Mouse (Mus musculus): Measurements from ENCODE around the gene Tifa. TPM values are rescaled to one million over a fixed set of nuclear protein-coding genes. Genes with fewer than 3 reads are reported as not detected.

The Tifa gene
- total and polyA plus RNA-seq, 3 experiments, result 1.4 to 3.2 (median 2.8) TPM

DNA sequence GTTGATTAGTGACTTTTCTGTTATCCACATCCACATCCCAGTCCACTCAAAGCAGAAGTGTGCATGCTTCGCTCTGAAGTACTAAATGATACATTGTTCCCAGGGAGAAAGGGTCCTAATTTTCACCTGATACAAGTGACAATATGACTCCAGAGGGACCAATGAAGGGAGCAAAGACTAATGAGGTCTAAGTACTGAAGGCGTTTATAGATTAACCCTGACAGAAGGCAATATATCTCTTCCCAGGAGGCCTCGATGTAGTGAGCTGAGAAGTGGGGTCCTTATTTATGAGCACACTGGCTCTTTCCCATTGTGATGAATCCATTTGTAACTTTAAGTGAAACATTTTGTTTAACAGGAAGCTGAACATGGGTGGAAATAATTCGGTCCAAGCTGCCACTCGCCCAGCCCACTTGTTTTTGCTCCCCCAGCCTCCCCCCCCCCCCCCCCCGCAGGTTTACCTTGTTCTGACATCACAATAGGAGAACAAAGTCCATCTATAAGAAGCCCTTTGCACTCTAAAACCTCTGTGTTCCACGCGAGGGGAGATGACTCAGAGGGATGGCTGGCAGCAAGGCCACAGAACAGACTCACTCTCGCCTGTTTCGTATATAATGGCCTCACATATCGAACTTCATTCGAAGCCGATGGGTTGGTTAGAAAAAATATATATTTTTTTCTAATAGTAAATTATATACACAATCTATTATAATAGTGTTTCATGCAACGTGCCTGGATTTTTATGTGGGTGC lies 45.8 kb upstream of the Tifa start:
- Histone ChIP-seq H3K36me3 (replicated peaks in 1 of 2; ENCODE audit: control insufficient read depth in 1 of 2, insufficient read depth in 1 of 2, low read length in 1 of 2) (no peaks in the 10 kb centered on the region), H3K79me2 (replicated peaks; ENCODE audit: control insufficient read depth, extremely low read depth, insufficient read depth, poor library complexity, severe bottlenecking) (no peaks in the 10 kb centered on the region), H3K27me3 (replicated peaks) (no peaks in the 10 kb centered on the region), H3K4me2 (ENCODE audit: insufficient read depth, low read depth, poor library complexity, severe bottlenecking) (no peak overlapping the region), H3K27ac (ENCODE audit: insufficient read depth, low read depth) (no peak overlapping the region), H3K4me1 (ENCODE audit: control insufficient read depth in 1 of 2, insufficient read depth in 2 of 2) (no peaks in the 10 kb centered on the region), H3K9me3 (replicated peaks; ENCODE audit: low read length) (peaks cover 3% of the 10 kb centered on the region), H3K9ac (ENCODE audit: insufficient read depth, low read depth) (no peak overlapping the region), H3K4me3 (replicated peaks in 1 of 3; ENCODE audit: low read depth in 2 of 3, low read length in 2 of 3, poor library complexity in 1 of 3) (no peak overlapping the region)
- TF ChIP-seq MAZ (IDR thresholded peaks at IDR 0.05; ENCODE audit: low read depth, low read length) (no peak), E2F4 (IDR thresholded peaks at IDR 0.05; ENCODE audit: insufficient replicate concordance, low read depth, low read length) (no peak)
- in situ Hi-C loops (cut with MboI; ENCODE audit: low pct_ligation_motif_present, low pct_unique_long_range_greater_than_20kb, low sequenced_read_pairs) (loop anchor here (25.0 kb wide), 2 partner anchors 106 to 281 kb away; partner anchors contain the start of gene Neurog2), dilution Hi-C loops (cut with MboI; ENCODE audit: extremely low pct_ligation_motif_present, extremely low pct_unique_long_range_greater_than_20kb, low sequenced_read_pairs) (no loop called here)
- DNase-seq (ENCODE audit: extremely low read depth), result no peak

DNA sequence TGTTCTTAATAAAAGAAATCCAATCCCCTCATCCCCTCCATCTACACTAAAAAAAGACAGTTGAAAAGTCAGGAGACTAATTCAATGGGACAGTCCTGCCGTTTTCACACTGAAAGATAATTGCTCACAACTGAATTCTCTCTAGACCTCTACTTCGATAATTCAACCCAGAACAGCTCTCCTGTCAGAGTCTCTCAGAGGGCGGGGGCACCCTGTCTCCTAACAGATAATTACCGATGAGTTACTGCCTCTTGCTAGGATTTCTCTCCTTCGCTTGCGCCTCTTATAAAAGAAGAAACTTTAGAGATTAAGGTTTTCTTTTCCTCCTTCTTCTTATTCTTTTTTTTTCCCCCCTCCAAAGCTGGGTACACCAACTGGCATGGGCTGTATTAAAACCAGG lies 44.1 kb upstream of the Tifa start:
- Histone ChIP-seq H3K9ac (ENCODE audit: insufficient read depth, low read depth) (no peak overlapping the region), H3K79me2 (replicated peaks; ENCODE audit: control insufficient read depth, extremely low read depth, insufficient read depth, poor library complexity, severe bottlenecking) (no peaks in the 10 kb centered on the region), H3K4me3 (replicated peaks in 1 of 3; ENCODE audit: low read depth in 2 of 3, low read length in 2 of 3, poor library complexity in 1 of 3) (no peak overlapping the region), H3K27ac (ENCODE audit: insufficient read depth, low read depth) (no peak overlapping the region), H3K4me1 (ENCODE audit: control insufficient read depth in 1 of 2, insufficient read depth in 2 of 2) (peaks cover 0 to 3% of the 10 kb centered on the region in 2 experiments; a peak in 1 of 4 replicates), H3K4me2 (ENCODE audit: insufficient read depth, low read depth, poor library complexity, severe bottlenecking) (no peak overlapping the region), H3K27me3 (replicated peaks) (no peaks in the 10 kb centered on the region), H3K36me3 (replicated peaks in 1 of 2; ENCODE audit: control insufficient read depth in 1 of 2, insufficient read depth in 1 of 2, low read length in 1 of 2) (no peaks in the 10 kb centered on the region), H3K9me3 (replicated peaks; ENCODE audit: low read length) (peaks cover 3% of the 10 kb centered on the region)
- dilution Hi-C loops (cut with MboI; ENCODE audit: extremely low pct_ligation_motif_present, extremely low pct_unique_long_range_greater_than_20kb, low sequenced_read_pairs) (no loop called here), in situ Hi-C loops (cut with MboI; ENCODE audit: low pct_ligation_motif_present, low pct_unique_long_range_greater_than_20kb, low sequenced_read_pairs) (loop anchor here (25.0 kb wide), 2 partner anchors 108 to 283 kb away; partner anchors contain the start of gene Neurog2)
- no peak for TF ChIP-seq SIN3A (IDR thresholded peaks at IDR 0.05; ENCODE audit: low read length)
- no peak for TF ChIP-seq ETS1 (conservative IDR thresholded peaks at IDR 0.05; ENCODE audit: low read depth, low read length)
- no peak for TF ChIP-seq RCOR1 (conservative IDR thresholded peaks at IDR 0.05; ENCODE audit: low read depth, low read length)
- no peak for TF ChIP-seq TBP (conservative IDR thresholded peaks at IDR 0.05; ENCODE audit: low read depth, low read length)
- no peak for TF ChIP-seq JUND (conservative IDR thresholded peaks at IDR 0.05; ENCODE audit: low read depth, low read length)
- TF ChIP-seq MEF2A (IDR thresholded peaks at IDR 0.05; ENCODE audit: borderline replicate concordance, low read depth, low read length), result no peak
- no peak for DNase-seq (ENCODE audit: extremely low read depth)

DNA sequence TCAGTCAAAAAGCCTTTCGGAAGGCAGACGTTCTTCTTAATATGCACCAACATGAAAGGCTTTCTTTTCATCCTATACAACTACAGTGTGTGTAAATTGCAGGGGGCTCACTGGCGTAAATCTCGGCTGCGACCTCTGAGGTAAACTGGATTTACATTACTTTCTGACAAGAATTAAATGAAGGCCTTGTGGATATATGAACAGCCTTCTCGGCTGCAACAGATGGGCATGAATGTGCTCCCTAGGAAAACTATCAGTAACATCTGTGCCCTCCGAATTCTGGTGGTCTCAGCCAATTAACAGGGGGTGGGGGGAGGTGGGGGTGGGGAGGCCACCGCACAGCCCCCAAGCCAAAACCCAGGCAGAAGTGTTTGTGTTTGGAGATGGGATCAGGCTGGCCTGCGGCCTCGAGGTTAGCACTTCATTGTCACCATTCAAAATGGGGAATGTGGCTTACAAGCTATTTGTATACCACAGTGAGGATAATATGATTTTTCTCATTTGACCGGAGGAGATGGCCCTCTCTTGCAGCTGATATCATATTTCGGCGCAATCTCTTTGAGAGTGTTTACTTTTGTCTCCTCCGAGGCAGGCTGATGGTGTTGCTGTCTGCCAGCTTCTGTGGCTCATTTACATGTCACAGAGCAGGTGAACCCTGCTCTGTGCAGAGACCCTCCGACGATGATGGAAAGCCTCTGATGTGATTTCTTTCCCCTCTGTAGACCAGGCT lies 43.5 kb upstream of the Tifa start:
- Histone ChIP-seq H3K9me3 (replicated peaks; ENCODE audit: low read length) (peaks cover 3% of the 10 kb centered on the region), H3K4me2 (ENCODE audit: insufficient read depth, low read depth, poor library complexity, severe bottlenecking) (no peak overlapping the region), H3K9ac (ENCODE audit: insufficient read depth, low read depth) (no peak overlapping the region), H3K27me3 (replicated peaks) (no peaks in the 10 kb centered on the region), H3K27ac (ENCODE audit: insufficient read depth, low read depth) (no peak overlapping the region), H3K79me2 (replicated peaks; ENCODE audit: control insufficient read depth, extremely low read depth, insufficient read depth, poor library complexity, severe bottlenecking) (no peaks in the 10 kb centered on the region), H3K4me3 (replicated peaks in 1 of 3; ENCODE audit: low read depth in 2 of 3, low read length in 2 of 3, poor library complexity in 1 of 3) (no peak overlapping the region), H3K36me3 (replicated peaks in 1 of 2; ENCODE audit: control insufficient read depth in 1 of 2, insufficient read depth in 1 of 2, low read length in 1 of 2) (no peaks in the 10 kb centered on the region), H3K4me1 (ENCODE audit: control insufficient read depth in 1 of 2, insufficient read depth in 2 of 2) (peaks cover 0 to 3% of the 10 kb centered on the region in 2 experiments; a peak in 1 of 4 replicates)
- DNase-seq (ENCODE audit: extremely low read depth), result no peak
- in situ Hi-C loops (cut with MboI; ENCODE audit: low pct_ligation_motif_present, low pct_unique_long_range_greater_than_20kb, low sequenced_read_pairs) (loop anchor here (25.0 kb wide), 2 partner anchors 109 to 284 kb away; partner anchors contain the start of gene Neurog2), dilution Hi-C loops (cut with MboI; ENCODE audit: extremely low pct_ligation_motif_present, extremely low pct_unique_long_range_greater_than_20kb, low sequenced_read_pairs) (no loop called here)
- TF ChIP-seq ZMIZ1 (IDR thresholded peaks at IDR 0.05; ENCODE audit: low read depth, low read length), result no peak
- no peak for TF ChIP-seq RCOR1 (conservative IDR thresholded peaks at IDR 0.05; ENCODE audit: low read depth, low read length)
- no peak for TF ChIP-seq IRF4 (IDR thresholded peaks at IDR 0.05; ENCODE audit: low read depth, low read length)
- TF ChIP-seq CHD1 (IDR thresholded peaks at IDR 0.05; ENCODE audit: low read depth, low read length), result no peak
- no peak for TF ChIP-seq SMC3 (IDR thresholded peaks at IDR 0.05; ENCODE audit: low read depth, low read length)
- TF ChIP-seq USF1 (IDR thresholded peaks at IDR 0.05; ENCODE audit: low read depth, low read length), result no peak
- no peak for TF ChIP-seq RAD21 (IDR thresholded peaks at IDR 0.05; ENCODE audit: low read depth, low read length)
- no peak for TF ChIP-seq ETS1 (conservative IDR thresholded peaks at IDR 0.05; ENCODE audit: low read depth, low read length)
- TF ChIP-seq CTCF (conservative IDR thresholded peaks at IDR 0.05 in 1 of 2, IDR thresholded peaks at IDR 0.05 in 1 of 2; ENCODE audit: low read depth in 2 of 2, low read length in 2 of 2), result no peak
- TF ChIP-seq POLR2A (IDR thresholded peaks at IDR 0.05; ENCODE audit: low read depth, low read length), result no peak
- TF ChIP-seq CHD2 (IDR thresholded peaks at IDR 0.05; ENCODE audit: low read length), result no peak
- TF ChIP-seq UBTF (IDR thresholded peaks at IDR 0.05; ENCODE audit: low read depth, low read length), result no peak
- TF ChIP-seq TCF12 (IDR thresholded peaks at IDR 0.05; ENCODE audit: low read depth, low read length), result no peak
- no peak for TF ChIP-seq JUN (IDR thresholded peaks at IDR 0.05; ENCODE audit: insufficient read depth, low read depth, low read length)
- no peak for TF ChIP-seq MYC (IDR thresholded peaks at IDR 0.05; ENCODE audit: low read depth, low read length)
- TF ChIP-seq JUND (conservative IDR thresholded peaks at IDR 0.05; ENCODE audit: low read depth, low read length), result no peak

All from CH12.LX (cell line).